Mouse (Mus musculus) 416B (cell line): ENCODE data around the gene Lcn11.
"Not testable (repeated sequence)": the region's sequence is repeated elsewhere in the genome, so short reads cannot be mapped to it uniquely, and the experiment has no call there.

Experiments
- DNase-seq: peaks from one replicate; pipeline ENCODE4 v3.0.0; 2011; ENCODE audit warnings: low read depth

Gene Lcn11

DNA sequence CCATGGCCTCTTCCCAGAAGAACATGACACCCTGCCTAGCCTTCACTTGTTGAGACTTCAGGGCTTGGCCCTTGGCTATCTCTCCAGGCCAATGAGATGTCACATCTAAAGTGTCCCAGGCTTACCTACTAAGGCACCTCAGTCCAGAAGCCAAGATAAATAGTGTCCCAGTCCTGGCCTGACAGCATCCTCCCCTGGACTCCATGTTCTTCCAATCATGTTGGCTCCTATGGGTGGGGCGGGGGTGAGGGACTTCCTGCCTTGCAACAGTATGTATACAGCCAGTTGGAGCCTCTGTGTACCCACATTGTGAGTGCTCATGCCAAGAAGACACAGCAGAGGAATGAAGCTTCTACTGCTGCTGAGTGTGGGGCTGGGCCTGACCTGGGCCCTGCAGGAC is at the start of gene Lcn11:
Lcn11 (plus strand) TSS at position 301 of the 400 bp plus-strand sequence.
- DNase-seq, result no peak

- DNase-seq, result no peak
Measured at GRCm38 (mm10) chr2:25733199-25733930, 43.5 kb upstream of the Lcn11 start.

GRCm38 (mm10) chr2:25736709-25737108 is 40.1 kb upstream of the Lcn11 start, which contains the start of gene Obp2b:
Gene Obp2b, plus strand, starts transcription at chr2:25737009.
- not testable (repeated sequence) for DNase-seq

GRCm38 (mm10) chr2:25741671-25742070 is 35.1 kb upstream of the Lcn11 start:
- DNase-seq, result peak; percentile 17

- no peak for DNase-seq
Measured at GRCm38 (mm10) chr2:25754201-25754600, 22.6 kb upstream of the Lcn11 start.

- DNase-seq, result no peak
Measured at GRCm38 (mm10) chr2:25758064-25758625, 18.7 kb upstream of the Lcn11 start.

GRCm38 (mm10) chr2:25765269-25765668 is 11.5 kb upstream of the Lcn11 start, which contains the start of gene Lcn3:
Gene Lcn3, plus strand, starts transcription at chr2:25765569.
- no peak for DNase-seq

GRCm38 (mm10) chr2:25767764-25768163 is 9.1 kb upstream of the Lcn11 start:
- no peak for DNase-seq

DNA sequence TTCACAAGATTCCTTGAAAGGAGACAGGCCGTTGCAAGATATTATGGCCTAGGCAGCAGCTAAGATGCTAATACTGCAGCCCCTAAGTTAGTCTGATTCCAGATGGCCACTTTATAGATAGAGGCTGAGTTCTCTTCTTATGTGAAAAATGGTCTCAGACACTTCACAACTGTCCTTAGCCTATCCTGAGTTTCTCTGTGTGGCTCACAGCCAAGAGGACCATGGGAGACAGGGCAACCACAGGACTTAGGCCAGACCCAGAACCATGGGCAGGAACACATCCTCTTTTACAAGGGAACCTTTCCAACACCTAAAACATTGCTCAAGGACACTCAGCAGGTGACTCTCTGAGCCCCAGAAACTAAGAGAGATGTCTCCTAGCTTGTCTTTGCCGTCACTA is 3.3 kb upstream of the Lcn11 start:
- no peak for DNase-seq

- DNase-seq, result no peak
Measured at GRCm38 (mm10) chr2:25774640-25775039, 2.2 kb upstream of the Lcn11 start.

DNA sequence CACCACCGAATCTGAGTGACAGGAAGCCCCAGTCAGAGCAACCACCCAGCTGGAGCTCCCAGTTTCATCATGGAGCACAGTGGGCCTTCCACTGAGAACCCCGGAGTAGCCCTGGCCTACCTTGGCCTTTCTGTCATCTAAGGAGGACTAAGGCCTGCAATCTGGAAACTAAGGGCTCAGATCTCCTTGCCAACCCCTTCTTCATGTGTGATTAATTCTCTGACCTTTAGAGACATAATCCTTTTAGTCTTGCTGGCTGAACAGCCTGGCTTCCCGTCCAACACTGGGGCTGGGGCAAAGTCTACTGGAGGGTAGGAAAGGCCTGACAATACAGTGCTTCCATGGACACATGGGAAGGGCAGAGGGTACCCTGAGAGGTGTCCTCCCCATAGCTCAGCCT is 826 bp upstream of the Lcn11 start:
- no peak for DNase-seq

DNA sequence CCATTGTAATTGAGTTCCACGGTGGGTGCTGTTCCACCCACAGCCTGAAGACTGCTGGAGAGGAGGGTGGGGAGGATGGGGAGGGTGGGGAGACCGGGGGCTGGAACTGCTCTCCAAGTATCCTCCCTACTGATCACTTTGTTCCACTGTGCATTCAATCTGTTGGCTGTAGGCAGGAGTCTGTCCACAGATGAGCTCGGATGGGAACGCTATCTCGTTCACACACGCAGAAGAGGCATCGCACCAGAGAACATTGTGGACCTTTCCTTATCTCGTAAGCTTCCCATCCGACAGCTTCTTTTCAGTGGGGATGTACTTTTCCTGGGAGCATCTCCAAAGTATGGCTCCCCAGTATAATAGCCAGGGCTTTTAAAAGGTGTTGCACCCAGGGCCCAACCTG is 2.3 kb downstream of the Lcn11 start:
- DNase-seq, result no peak

DNA sequence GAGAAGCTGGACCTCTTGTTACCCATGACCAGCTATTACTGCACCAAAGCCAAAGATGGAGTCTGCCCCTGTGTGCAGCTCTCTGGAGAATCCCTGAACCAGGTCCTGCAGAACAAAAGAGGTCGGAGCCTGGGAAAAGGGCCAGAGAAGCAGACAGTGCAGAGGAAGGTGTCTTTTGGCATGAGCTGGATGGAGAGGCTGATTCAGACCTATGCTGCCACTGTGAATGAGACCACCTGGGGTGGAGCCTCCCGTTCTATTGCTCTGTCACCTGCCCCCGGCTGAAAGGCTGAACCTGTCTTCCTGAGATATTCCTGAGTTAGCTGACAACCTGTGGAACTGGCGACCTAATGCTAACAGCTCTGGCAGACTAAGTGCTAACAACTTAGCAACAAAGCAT is 4.1 kb downstream of the Lcn11 start:
- DNase-seq, result no peak

- no peak for DNase-seq
Measured at GRCm38 (mm10) chr2:25781957-25782356, 5.1 kb downstream of the Lcn11 start, which contains the start of gene Gm13539. Gene Gm13539, plus strand, starts transcription at chr2:25782257.

DNA sequence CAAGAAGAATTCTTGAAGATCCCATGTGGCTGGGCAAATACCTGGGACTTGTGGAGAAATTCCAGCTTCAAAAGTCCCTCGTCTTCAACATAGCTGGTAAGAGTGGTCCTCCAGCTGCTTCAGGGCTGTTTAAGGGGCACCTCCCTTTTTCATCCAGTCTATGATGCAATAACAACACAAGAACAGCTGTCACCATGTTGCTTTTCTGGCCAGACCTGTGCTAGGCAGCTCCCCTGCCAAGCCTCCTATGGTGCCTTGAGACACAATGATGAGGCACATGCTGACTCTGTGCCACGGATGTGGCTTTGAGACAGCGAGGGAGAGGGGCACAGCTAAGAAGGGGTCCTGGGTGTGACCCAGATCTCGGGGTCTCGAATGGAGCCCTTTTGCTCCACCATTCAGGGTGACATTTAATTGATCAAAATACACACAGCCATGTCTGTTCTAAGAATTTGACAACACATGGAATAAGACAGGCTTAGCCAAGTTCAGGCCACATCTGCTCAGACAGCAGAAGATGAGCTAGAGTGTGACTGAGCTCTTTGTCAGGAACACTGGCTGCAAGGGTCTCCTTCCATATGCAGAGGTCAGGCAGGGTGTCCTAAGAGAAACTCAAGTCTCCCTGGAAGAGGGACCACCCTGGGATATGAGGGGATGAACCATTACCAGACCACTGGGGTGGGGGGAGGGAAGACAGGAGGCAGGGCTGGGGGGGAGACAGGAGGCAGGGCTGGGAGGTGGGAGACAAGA is 8.9 kb downstream of the Lcn11 start:
- DNase-seq, result no peak

GRCm38 (mm10) chr2:25789092-25789491 is 12.3 kb downstream of the Lcn11 start:
- no peak for DNase-seq

- DNase-seq, result no peak
Measured at GRCm38 (mm10) chr2:25797635-25798034, 20.8 kb downstream of the Lcn11 start.

DNA sequence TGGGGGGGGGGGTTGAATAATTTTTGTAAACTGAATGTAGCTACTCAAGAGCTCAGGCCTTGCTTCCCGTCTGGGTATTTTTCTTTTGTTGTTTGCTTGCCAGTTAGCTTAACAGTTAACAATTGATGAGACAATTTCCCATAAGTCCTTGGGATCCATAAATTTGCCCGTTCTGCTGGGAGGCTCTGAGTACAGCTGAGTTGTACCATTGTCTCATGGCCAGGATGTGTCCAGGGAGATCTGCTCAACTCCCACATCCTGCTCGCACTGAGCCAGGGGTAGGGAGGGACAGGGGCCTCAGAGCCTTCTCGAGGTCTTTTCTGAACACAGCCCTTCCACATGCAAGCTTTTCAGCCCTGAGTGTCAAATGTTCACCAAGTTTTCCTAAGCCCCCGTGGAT is 21.2 kb downstream of the Lcn11 start:
- DNase-seq, result no peak

DNA sequence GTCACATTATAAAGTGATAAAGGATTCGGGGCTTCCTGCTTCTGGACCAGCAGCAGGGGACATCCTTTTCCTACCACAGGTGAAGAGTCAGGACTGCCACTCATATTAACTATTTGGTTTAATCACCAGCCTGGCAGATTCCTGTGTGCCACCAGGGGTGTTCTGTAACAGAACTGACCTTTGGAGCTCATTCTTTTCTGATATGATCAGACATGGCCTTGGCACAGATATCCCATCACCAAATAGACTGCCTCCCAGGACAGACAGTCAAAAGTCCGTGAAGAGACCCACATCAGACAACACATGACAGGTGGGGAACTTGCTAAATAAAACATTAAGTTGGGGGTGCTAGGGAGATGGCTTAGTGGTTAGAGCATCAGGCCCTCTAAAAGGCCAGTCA is 34.9 kb downstream of the Lcn11 start:
- DNase-seq, result no peak

DNA sequence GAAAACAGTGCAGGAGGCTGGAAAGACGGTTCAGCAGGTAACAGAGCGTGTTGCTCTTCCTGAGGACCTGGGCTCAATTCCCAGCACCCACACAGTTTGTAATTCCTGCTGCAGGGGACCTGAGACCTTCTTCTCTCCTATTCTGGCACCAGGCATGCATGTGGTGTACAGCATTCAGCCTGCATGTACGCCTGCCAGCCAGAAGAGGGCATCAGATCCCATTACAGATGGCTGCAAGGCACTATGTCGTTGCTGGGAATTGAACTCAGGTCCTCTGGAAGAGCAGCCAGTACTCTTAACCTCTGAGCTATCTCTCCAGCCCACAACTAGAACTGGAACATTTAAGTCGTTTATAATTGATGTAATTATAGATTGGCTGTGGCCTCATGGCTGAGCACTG is 36.5 kb downstream of the Lcn11 start:
- DNase-seq, result no peak

DNA sequence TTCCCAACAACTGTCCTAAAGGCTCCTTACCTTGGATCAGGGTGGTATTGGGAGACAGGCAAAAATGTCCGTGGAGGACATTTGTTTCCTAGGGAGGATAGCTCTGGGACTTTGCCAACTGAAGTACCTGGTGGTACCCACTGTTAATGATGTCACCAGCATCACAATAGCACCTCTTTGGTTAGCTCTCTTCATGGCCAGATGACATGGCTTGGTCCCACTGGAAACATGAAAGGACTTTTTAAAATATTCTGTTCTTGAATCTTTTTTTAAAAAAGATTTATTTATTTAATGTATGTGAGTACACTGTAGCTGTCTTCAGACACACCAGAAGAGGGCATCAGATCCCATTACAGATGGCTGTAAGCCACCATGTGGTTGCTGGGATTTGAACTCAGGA is 38.9 kb downstream of the Lcn11 start, which contains the start of gene Glt6d1:
Glt6d1 (minus strand) TSS at position 101 of the 400 bp plus-strand sequence.
- DNase-seq, result not testable (repeated sequence)

GRCm38 (mm10) chr2:25822806-25823205 is 46.0 kb downstream of the Lcn11 start, which contains the start of gene Lcn9:
Gene Lcn9, plus strand, starts transcription at chr2:25823153.
- peak; percentile 77 for DNase-seq

DNA sequence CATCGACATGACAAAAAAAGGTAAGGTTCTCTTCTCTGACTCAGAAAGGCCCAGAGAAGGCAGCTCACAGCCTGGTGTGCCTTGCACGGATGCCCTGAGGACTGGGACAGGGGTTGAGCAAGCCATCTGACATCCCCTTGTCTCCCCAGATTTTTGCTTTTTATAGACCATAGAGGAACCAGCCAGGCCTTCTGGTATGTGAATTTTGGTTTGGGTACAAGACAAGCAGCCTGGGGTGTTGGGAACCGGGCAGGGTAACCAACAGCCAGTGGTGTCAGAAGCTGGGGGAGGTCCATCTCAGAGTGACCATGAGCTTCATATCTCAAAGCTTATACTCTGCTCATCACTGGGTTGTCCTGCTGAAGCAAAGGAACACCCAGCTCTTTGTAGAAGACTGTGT is 47.9 kb downstream of the Lcn11 start:
- no peak for DNase-seq
